Mouse (Mus musculus) liver, embryonic 16.5 days (tissue): Measurements from ENCODE around the gene Foxn1. TPM values are rescaled to one million over a fixed set of nuclear protein-coding genes. Genes with fewer than 3 reads are reported as not detected.

ENCODE experiments used
- ATAC-seq: fragments of 200-750 bp; cut with Nextera tagmentation; 2 replicates; pipeline ENCODE4 v1.8.0; 2017; ENCODE audit warnings: low read depth, mild to moderate bottlenecking, moderate number of reproducible peaks, moderate library complexity
- H3K27ac ChIP-seq: fragments of 300-500 bp; sonication (generic); 2 replicates; pipeline ENCODE4 v1.5.1; 2014; ENCODE audit warnings: mild to moderate bottlenecking, low read length
- H3K27me3 ChIP-seq: fragments of 300-500 bp; sonication (generic); 2 replicates; pipeline ENCODE4 v1.6.1; 2014; ENCODE audit warnings: low read depth, low read length, mixed read lengths; ENCODE audit not compliant: control insufficient read depth, insufficient read depth
- H3K36me3 ChIP-seq: fragments of 300-500 bp; sonication (generic); 2 replicates; pipeline ENCODE4 v1.6.1; 2014; ENCODE audit warnings: mild to moderate bottlenecking; ENCODE audit not compliant: control insufficient read depth, insufficient read depth
- H3K4me1 ChIP-seq: fragments of 300-500 bp; sonication (generic); 2 replicates; pipeline ENCODE4 v1.6.1; 2014; ENCODE audit warnings: low read depth, low read length, mixed read lengths; ENCODE audit not compliant: control insufficient read depth
- H3K4me2 ChIP-seq: fragments of 300-500 bp; sonication (generic); 2 replicates; pipeline ENCODE4 v1.6.1; 2014; ENCODE audit warnings: low read depth, low read length, mixed read lengths
- H3K4me3 ChIP-seq: fragments of 300-500 bp; sonication (generic); 2 replicates; pipeline ENCODE4 v1.5.1; 2014; ENCODE audit warnings: low read depth, mild to moderate bottlenecking, low read length
- H3K9ac ChIP-seq: fragments of 300-500 bp; sonication (generic); 2 replicates; pipeline ENCODE4 v1.6.1; 2014; ENCODE audit warnings: low read depth, low read length
- H3K9me3 ChIP-seq: fragments of 300-500 bp; sonication (generic); replicated peaks from 2 replicates; pipeline ENCODE4 v1.6.1; 2016; ENCODE audit warnings: low read length; ENCODE audit not compliant: control insufficient read depth
- WGBS: fragments of 180-500 bp; shearing (Covaris S2); extraction: QIAGEN DNeasy Blood & Tissue Kit; methylation state at CpG from one replicate; pipeline ENCODE4 v1.1.7; 2014; ENCODE audit not compliant: insufficient replicate concordance; 5-methylcytosine and 5-hydroxymethylcytosine counted together
- polyA plus RNA-seq: library from polyadenylated mRNA; unstranded; fragments of >200 nt; fragmentation: Nextera tagmentation; extraction: Ambion mirVana; gene quantifications from 2 replicates; pipeline ENCODE4 v1.2.1, GENCODE M21; 2015

Foxn1 gene
- polyA plus RNA-seq, result not detected in 2 replicates

GRCm38 (mm10) chr11:78386508-78387043 is at the start of gene Foxn1:
Gene Foxn1 (minus strand): TSS chr11:78386558.
- no peak within 1 kb of the TSS for H3K4me3 ChIP-seq
- H3K36me3 ChIP-seq, result no peaks in the 10 kb centered on the region
- no peaks in the 10 kb centered on the region for H3K27me3 ChIP-seq
- no peak within 1 kb of the TSS for H3K27ac ChIP-seq
- H3K9ac ChIP-seq, result no peak within 1 kb of the TSS
- 70% methylated on average over 14 of the region's 14 CpGs for WGBS
- H3K9me3 ChIP-seq, result no peaks in the 10 kb centered on the region
- H3K4me1 ChIP-seq, result no peaks in the 10 kb centered on the region
- ATAC-seq, result no peak
- no peak within 1 kb of the TSS for H3K4me2 ChIP-seq

DNA sequence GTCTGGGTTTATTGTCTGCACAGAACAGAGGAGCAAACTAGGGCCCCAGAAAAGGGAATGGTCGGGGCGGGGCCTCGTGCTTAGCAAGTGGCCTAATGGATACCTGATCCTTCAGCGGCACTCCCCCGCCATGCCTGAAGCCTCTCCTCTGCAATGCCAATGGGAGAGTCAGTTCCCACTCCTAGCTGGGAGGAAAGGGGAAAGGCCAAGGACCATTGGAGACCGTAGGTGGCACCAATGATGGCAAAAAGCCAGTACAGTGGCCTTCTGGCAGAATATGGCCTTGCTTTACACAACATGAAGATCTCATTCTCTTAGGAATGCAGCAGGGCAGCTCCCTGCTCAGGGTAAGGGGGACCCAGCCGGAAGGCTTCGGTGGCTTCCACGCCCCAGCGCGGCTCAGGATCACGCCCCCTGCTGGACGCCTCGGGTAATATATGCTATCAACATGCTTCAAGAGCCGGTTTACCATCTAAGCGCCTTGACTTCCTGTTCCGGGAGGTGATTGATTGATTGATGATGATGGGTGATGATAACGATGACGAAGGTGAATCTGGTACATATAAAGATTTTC is 49.5 kb upstream of the Foxn1 start:
- no peaks in the 10 kb centered on the region for H3K27me3 ChIP-seq
- ATAC-seq, result no peak
- no peak overlapping the region for H3K27ac ChIP-seq
- WGBS, result 9% methylated on average over 19 of the region's 19 CpGs
- H3K4me2 ChIP-seq, result no peak overlapping the region
- peaks cover 3% of the 10 kb centered on the region; the same call in 1 of the 2 replicates for H3K4me1 ChIP-seq
- no peaks in the 10 kb centered on the region for H3K9me3 ChIP-seq
- no peak overlapping the region for H3K9ac ChIP-seq
- no peak overlapping the region for H3K4me3 ChIP-seq
- no peaks in the 10 kb centered on the region for H3K36me3 ChIP-seq

DNA sequence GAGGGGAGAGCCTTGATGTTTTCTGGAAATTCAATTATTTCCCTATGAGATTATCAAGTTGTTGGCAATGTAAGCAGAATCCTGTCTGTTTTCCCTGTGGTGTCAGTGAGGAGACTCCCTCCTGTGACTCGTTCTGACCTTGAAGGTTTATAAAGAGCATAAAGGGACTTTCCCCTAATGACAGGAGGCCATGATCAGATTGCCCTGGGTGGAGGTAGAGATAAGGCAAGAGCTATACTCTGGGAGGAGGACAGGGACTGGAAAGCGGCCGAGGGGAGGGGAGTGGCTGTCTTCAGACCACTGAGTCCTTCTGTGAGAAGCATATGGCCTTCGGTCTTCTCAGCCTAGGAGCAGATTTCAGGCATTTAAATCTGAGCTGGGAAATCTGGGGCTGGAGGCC is 47.7 kb upstream of the Foxn1 start:
- H3K4me2 ChIP-seq, result no peak overlapping the region
- no peaks in the 10 kb centered on the region for H3K9me3 ChIP-seq
- ATAC-seq, result no peak
- 20% methylated on average over 4 of the region's 4 CpGs for WGBS
- no peak overlapping the region for H3K27ac ChIP-seq
- H3K27me3 ChIP-seq, result no peaks in the 10 kb centered on the region
- no peak overlapping the region for H3K9ac ChIP-seq
- H3K4me1 ChIP-seq, result peaks cover 3% of the 10 kb centered on the region; the same call in 1 of the 2 replicates
- no peak overlapping the region for H3K4me3 ChIP-seq
- no peaks in the 10 kb centered on the region for H3K36me3 ChIP-seq

DNA sequence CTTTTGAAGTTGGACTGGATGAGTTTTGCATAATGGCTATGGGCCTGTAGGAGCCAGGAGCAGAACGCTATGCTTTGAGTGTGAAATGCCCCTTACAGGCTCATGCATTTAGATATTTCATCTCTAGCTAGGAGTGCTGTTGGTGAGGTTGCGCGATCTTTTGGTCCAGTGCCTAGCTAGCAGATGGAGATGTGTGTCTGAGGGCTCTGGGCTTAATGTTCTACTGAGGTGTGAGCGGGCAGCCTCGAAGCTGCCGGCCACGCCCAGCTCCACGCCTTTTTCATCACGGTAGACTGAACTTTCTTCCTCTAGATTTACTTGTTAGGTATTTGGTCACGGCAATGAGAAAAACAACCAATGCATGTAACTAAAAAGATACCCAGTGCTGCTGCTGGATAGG is 44.8 kb upstream of the Foxn1 start:
- no peak overlapping the region for H3K27ac ChIP-seq
- no peak overlapping the region for H3K9ac ChIP-seq
- no peak overlapping the region for H3K4me3 ChIP-seq
- H3K27me3 ChIP-seq, result no peaks in the 10 kb centered on the region
- WGBS, result 59% methylated on average over 10 of the region's 10 CpGs
- no peak for ATAC-seq
- H3K4me2 ChIP-seq, result no peak overlapping the region
- no peaks in the 10 kb centered on the region for H3K9me3 ChIP-seq
- no peaks in the 10 kb centered on the region for H3K36me3 ChIP-seq
- H3K4me1 ChIP-seq, result peaks cover 3% of the 10 kb centered on the region

- no peak overlapping the region for H3K9ac ChIP-seq
- no peaks in the 10 kb centered on the region for H3K36me3 ChIP-seq
- H3K4me3 ChIP-seq, result no peak overlapping the region
- no peak overlapping the region for H3K27ac ChIP-seq
- 41% methylated on average over 11 of the region's 11 CpGs for WGBS
- H3K4me2 ChIP-seq, result no peak overlapping the region
- H3K27me3 ChIP-seq, result no peaks in the 10 kb centered on the region
- no peaks in the 10 kb centered on the region for H3K9me3 ChIP-seq
- ATAC-seq, result no peak
- H3K4me1 ChIP-seq, result no peaks in the 10 kb centered on the region; the same call in 1 of the 2 replicates
Measured at GRCm38 (mm10) chr11:78430195-78430878, 44.0 kb upstream of the Foxn1 start.

DNA sequence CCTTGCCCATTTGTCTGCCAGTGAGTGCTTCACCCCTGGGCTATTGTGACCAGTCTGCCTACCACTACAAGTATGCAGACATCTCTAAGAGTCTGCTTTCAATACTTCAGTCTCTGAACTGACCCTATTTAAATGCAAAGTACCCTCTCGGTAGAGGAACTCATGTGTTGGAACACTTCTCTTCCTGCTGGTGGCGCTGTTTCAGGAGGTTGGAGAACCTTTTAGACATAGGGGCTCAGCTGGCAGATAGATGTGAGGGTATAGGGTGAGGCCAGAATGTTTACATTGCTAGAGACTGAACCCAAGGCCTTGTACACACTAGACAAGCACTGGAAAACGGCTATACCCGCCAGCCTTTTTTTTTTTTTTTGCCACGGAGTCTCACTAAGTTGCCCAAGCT is 42.0 kb upstream of the Foxn1 start:
- Histone ChIP-seq H3K4me1 (no peaks in the 10 kb centered on the region; the same call in 1 of the 2 replicates), H3K27ac (no peak overlapping the region), H3K4me2 (no peak overlapping the region), H3K27me3 (no peaks in the 10 kb centered on the region), H3K9ac (no peak overlapping the region), H3K4me3 (no peak overlapping the region), H3K36me3 (no peaks in the 10 kb centered on the region), H3K9me3 (no peaks in the 10 kb centered on the region)
- WGBS, result 65% methylated on average over 5 of the region's 5 CpGs
- ATAC-seq, result no peak

GRCm38 (mm10) chr11:78427655-78428054 is 41.3 kb upstream of the Foxn1 start:
- no peaks in the 10 kb centered on the region for H3K9me3 ChIP-seq
- H3K27ac ChIP-seq, result no peak overlapping the region
- H3K9ac ChIP-seq, result no peak overlapping the region
- no peaks in the 10 kb centered on the region for H3K36me3 ChIP-seq
- H3K27me3 ChIP-seq, result no peaks in the 10 kb centered on the region
- no peaks in the 10 kb centered on the region; the same call in 1 of the 2 replicates for H3K4me1 ChIP-seq
- H3K4me3 ChIP-seq, result no peak overlapping the region
- no peak; the same call in 1 of the 2 replicates for ATAC-seq
- 60% methylated on average over 6 of the region's 6 CpGs for whole genome bisulfite sequencing
- H3K4me2 ChIP-seq, result no peak overlapping the region

GRCm38 (mm10) chr11:78425572-78425971 is 39.2 kb upstream of the Foxn1 start:
- no peaks in the 10 kb centered on the region for H3K36me3 ChIP-seq
- no peak overlapping the region for H3K9ac ChIP-seq
- no peak for ATAC-seq
- WGBS, result 73% methylated on average over 1 of the region's 1 CpGs
- no peaks in the 10 kb centered on the region; the same call in 1 of the 2 replicates for H3K4me1 ChIP-seq
- H3K27me3 ChIP-seq, result peaks cover 2% of the 10 kb centered on the region; the same call in 1 of the 2 replicates
- H3K4me3 ChIP-seq, result no peak overlapping the region
- no peaks in the 10 kb centered on the region for H3K9me3 ChIP-seq
- H3K27ac ChIP-seq, result no peak overlapping the region
- no peak overlapping the region for H3K4me2 ChIP-seq

DNA sequence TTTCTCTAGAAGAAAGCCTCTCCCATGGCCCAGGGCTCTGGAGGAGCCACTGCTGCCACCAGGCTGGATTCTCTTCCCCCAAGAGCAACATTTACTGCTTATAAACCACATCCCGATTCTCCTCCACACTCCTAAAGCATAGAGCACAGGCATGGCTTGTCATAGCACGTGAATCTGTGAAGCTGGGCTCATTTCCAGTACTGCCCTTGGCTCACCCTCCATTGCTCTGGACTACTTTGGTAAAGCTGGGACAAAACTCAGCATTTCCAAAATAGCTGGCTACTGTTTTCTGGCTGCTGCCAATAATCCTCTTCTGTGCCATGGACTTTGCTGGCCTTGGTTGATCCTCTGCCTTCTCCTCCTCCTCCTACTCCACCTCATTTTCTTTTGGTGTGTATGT is 38.0 kb upstream of the Foxn1 start:
- WGBS, result 49% methylated on average over 2 of the region's 2 CpGs
- Histone ChIP-seq H3K9ac (no peak overlapping the region), H3K27me3 (peaks cover 2% of the 10 kb centered on the region; the same call in 1 of the 2 replicates), H3K9me3 (no peaks in the 10 kb centered on the region), H3K27ac (no peak overlapping the region), H3K4me1 (no peaks in the 10 kb centered on the region; the same call in 1 of the 2 replicates), H3K4me3 (no peak overlapping the region), H3K36me3 (no peaks in the 10 kb centered on the region), H3K4me2 (no peak overlapping the region)
- ATAC-seq, result no peak
